Mouse (Mus musculus): ENCODE measurements at regions not wholly inside any gene's neighbourhood (a gene's known extent, or its start where the extent isn't known, plus 50 kb on each side); places are given as distances from the start of the nearest gene placed in this dataset.
"Not testable (repeated sequence)": the region's sequence is repeated elsewhere in the genome, so short reads cannot be mapped to it uniquely, and the experiment has no call there.

GRCm38 (mm10) chr9:14061840-14062239, 213.0 kb upstream of the Sesn3 start:
- no peak; the same call in 1 of the 2 replicates for ATAC-seq (ENCODE audit: low FRiP score, low TSS enrichment)
- H3K9me3 ChIP-seq (ENCODE audit: low read length), result peaks cover 5% of the 10 kb centered on the region; the same call in 1 of the 2 replicates
- no peak overlapping the region for H3K27ac ChIP-seq (ENCODE audit: low read length)
- H3K4me1 ChIP-seq (ENCODE audit: insufficient read depth, low read length), result peaks cover 6% of the 10 kb centered on the region
- no peaks in the 10 kb centered on the region for H3K27me3 ChIP-seq (ENCODE audit: insufficient read depth, low read length)
- WGBS, result 68% methylated on average over 9 of the region's 9 CpGs
- no peak overlapping the region for H3K9ac ChIP-seq (replicated peaks; ENCODE audit: low read length)
- H3K4me2 ChIP-seq (replicated peaks; ENCODE audit: low read depth, low read length), result no peak overlapping the region
- no peak overlapping the region for H3K4me3 ChIP-seq (ENCODE audit: low read length)
- H3K36me3 ChIP-seq (ENCODE audit: insufficient read depth, low read length), result no peaks in the 10 kb centered on the region

GRCm38 (mm10) chr9:14062706-14063105, 212.2 kb upstream of the Sesn3 start:
- H3K27me3 ChIP-seq (ENCODE audit: insufficient read depth, low read length), result no peaks in the 10 kb centered on the region
- no peak overlapping the region for H3K4me3 ChIP-seq (ENCODE audit: low read length)
- no peak overlapping the region for H3K4me2 ChIP-seq (replicated peaks; ENCODE audit: low read depth, low read length)
- H3K36me3 ChIP-seq (ENCODE audit: insufficient read depth, low read length), result no peaks in the 10 kb centered on the region
- H3K9ac ChIP-seq (replicated peaks; ENCODE audit: low read length), result no peak overlapping the region
- H3K4me1 ChIP-seq (ENCODE audit: insufficient read depth, low read length), result peaks cover 5% of the 10 kb centered on the region
- 95% methylated on average over 1 of the region's 1 CpGs for WGBS
- no peak overlapping the region for H3K27ac ChIP-seq (ENCODE audit: low read length)
- no peak for ATAC-seq (ENCODE audit: low FRiP score, low TSS enrichment)
- peaks cover 5% of the 10 kb centered on the region; the same call in 1 of the 2 replicates for H3K9me3 ChIP-seq (ENCODE audit: low read length)

DNA sequence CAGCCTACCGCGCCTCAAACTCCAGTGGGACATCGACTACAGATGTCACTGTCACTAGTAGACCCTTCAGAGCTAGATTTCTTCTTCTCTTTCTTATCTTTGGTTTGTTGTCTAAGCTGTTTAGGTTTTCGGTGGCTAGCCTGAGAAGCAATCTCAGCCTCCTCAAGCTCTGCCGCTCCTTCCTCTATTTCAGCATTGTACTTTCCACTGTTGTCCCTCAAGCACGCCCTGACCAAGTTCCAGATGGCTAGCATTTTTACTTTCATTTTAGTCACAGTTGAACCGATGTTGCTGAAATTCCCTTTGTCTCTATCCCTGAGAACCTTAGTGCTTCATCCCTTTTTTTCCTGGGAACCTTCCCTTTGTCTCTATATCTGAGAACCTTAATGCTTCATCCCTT, 208.1 kb upstream of the Sesn3 start:
- H3K4me3 ChIP-seq (ENCODE audit: low read length); H3K36me3 ChIP-seq (ENCODE audit: insufficient read depth, low read length); ATAC-seq (ENCODE audit: low FRiP score, low TSS enrichment); H3K9me3 ChIP-seq (ENCODE audit: low read length); H3K27me3 ChIP-seq (ENCODE audit: insufficient read depth, low read length); H3K27ac ChIP-seq (ENCODE audit: low read length); H3K9ac ChIP-seq (replicated peaks; ENCODE audit: low read length); H3K4me1 ChIP-seq (ENCODE audit: insufficient read depth, low read length); H3K4me2 ChIP-seq (replicated peaks; ENCODE audit: low read depth, low read length): not testable (repeated sequence)
- 93% methylated on average over 7 of the region's 7 CpGs for WGBS

GRCm38 (mm10) chr9:14069076-14069475, 205.8 kb upstream of the Sesn3 start:
- Histone ChIP-seq H3K9ac (replicated peaks; ENCODE audit: low read length) (no peak overlapping the region), H3K4me1 (ENCODE audit: insufficient read depth, low read length) (no peaks in the 10 kb centered on the region), H3K27ac (ENCODE audit: low read length) (no peak overlapping the region), H3K36me3 (ENCODE audit: insufficient read depth, low read length) (no peaks in the 10 kb centered on the region), H3K4me2 (replicated peaks; ENCODE audit: low read depth, low read length) (no peak overlapping the region), H3K27me3 (ENCODE audit: insufficient read depth, low read length) (no peaks in the 10 kb centered on the region), H3K4me3 (ENCODE audit: low read length) (no peak overlapping the region), H3K9me3 (ENCODE audit: low read length) (peaks cover 5% of the 10 kb centered on the region; the same call in 1 of the 2 replicates)
- 90% methylated on average over 6 of the region's 6 CpGs for WGBS
- no peak for ATAC-seq (ENCODE audit: low FRiP score, low TSS enrichment)

GRCm38 (mm10) chr9:14069770-14070169, 205.1 kb upstream of the Sesn3 start:
- no peaks in the 10 kb centered on the region for H3K4me1 ChIP-seq (ENCODE audit: insufficient read depth, low read length)
- no peak for ATAC-seq (ENCODE audit: low FRiP score, low TSS enrichment)
- no peak overlapping the region for H3K27ac ChIP-seq (ENCODE audit: low read length)
- H3K4me2 ChIP-seq (replicated peaks; ENCODE audit: low read depth, low read length), result no peak overlapping the region
- H3K36me3 ChIP-seq (ENCODE audit: insufficient read depth, low read length), result no peaks in the 10 kb centered on the region
- H3K9ac ChIP-seq (replicated peaks; ENCODE audit: low read length), result no peak overlapping the region
- no peak overlapping the region for H3K4me3 ChIP-seq (ENCODE audit: low read length)
- WGBS, result 75% methylated on average over 3 of the region's 3 CpGs
- H3K9me3 ChIP-seq (ENCODE audit: low read length), result peaks cover 5% of the 10 kb centered on the region; the same call in 1 of the 2 replicates
- H3K27me3 ChIP-seq (ENCODE audit: insufficient read depth, low read length), result no peaks in the 10 kb centered on the region

- H3K4me2 ChIP-seq (replicated peaks; ENCODE audit: low read depth, low read length), result no peak overlapping the region
- no peak overlapping the region for H3K27ac ChIP-seq (ENCODE audit: low read length)
- no peaks in the 10 kb centered on the region for H3K36me3 ChIP-seq (ENCODE audit: insufficient read depth, low read length)
- H3K27me3 ChIP-seq (ENCODE audit: insufficient read depth, low read length), result no peaks in the 10 kb centered on the region
- 58% methylated on average over 6 of the region's 6 CpGs for WGBS
- no peaks in the 10 kb centered on the region for H3K4me1 ChIP-seq (ENCODE audit: insufficient read depth, low read length)
- H3K9ac ChIP-seq (replicated peaks; ENCODE audit: low read length), result no peak overlapping the region
- no peak for ATAC-seq (ENCODE audit: low FRiP score, low TSS enrichment)
- H3K4me3 ChIP-seq (ENCODE audit: low read length), result no peak overlapping the region
- no peaks in the 10 kb centered on the region for H3K9me3 ChIP-seq (ENCODE audit: low read length)
These were observed 203.1 kb upstream of the Sesn3 start for GRCm38 (mm10) chr9:14071728-14072127.

DNA sequence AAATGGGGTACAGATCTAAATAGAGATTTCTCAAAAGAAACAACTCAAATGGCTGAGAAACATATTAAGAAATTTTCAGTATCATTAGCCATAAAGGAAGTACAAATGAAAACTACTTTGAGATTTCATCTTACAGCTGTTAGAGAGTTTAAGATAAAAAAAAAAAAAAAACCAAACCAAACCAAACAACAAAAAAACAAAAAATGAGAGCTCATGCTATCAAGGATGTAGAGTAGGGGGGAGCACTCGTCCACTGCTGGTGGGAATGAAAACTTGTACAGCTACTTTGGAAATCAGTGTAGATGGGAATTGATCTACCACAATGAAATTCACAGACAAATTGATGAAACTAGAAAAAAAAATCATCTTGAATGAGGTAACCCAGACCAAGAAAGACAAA, 201.9 kb upstream of the Sesn3 start:
- Histone ChIP-seq H3K27ac (ENCODE audit: low read length) (no peak overlapping the region), H3K9me3 (ENCODE audit: low read length) (no peaks in the 10 kb centered on the region), H3K27me3 (ENCODE audit: insufficient read depth, low read length) (no peaks in the 10 kb centered on the region), H3K9ac (replicated peaks; ENCODE audit: low read length) (no peak overlapping the region), H3K4me2 (replicated peaks; ENCODE audit: low read depth, low read length) (no peak overlapping the region), H3K36me3 (ENCODE audit: insufficient read depth, low read length) (no peaks in the 10 kb centered on the region), H3K4me3 (ENCODE audit: low read length) (no peak overlapping the region), H3K4me1 (ENCODE audit: insufficient read depth, low read length) (no peaks in the 10 kb centered on the region)
- no peak for ATAC-seq (ENCODE audit: low FRiP score, low TSS enrichment)
- WGBS, result 81% methylated on average over 1 of the region's 1 CpGs

DNA sequence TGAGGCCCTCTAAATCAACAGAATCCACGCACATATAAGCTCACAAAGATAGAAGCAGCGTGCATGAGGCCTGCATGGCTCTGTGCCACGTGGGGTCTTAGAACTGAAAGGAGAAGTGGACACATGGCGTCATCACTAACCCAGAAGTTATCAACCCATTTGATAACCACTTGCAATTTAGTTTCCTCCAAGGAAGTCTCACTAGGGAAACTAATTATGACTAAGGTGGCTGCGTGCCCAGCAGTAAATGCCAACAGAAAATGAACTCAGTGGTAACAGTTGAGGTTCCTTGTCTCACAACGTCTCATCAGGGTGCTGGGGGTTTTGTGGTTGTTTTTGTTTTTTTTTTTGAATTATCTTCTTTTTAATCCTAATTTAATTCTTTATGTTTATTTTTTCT, 200.6 kb upstream of the Sesn3 start:
- Histone ChIP-seq H3K9me3 (ENCODE audit: low read length) (no peaks in the 10 kb centered on the region), H3K36me3 (ENCODE audit: insufficient read depth, low read length) (no peaks in the 10 kb centered on the region), H3K27ac (ENCODE audit: low read length) (no peak overlapping the region), H3K9ac (replicated peaks; ENCODE audit: low read length) (no peak overlapping the region), H3K4me3 (ENCODE audit: low read length) (no peak overlapping the region), H3K4me2 (replicated peaks; ENCODE audit: low read depth, low read length) (no peak overlapping the region), H3K4me1 (ENCODE audit: insufficient read depth, low read length) (no peaks in the 10 kb centered on the region), H3K27me3 (ENCODE audit: insufficient read depth, low read length) (no peaks in the 10 kb centered on the region)
- ATAC-seq (ENCODE audit: low FRiP score, low TSS enrichment), result no peak
- 86% methylated on average over 6 of the region's 6 CpGs for WGBS

- H3K27ac ChIP-seq (ENCODE audit: low read length); H3K4me2 ChIP-seq (replicated peaks; ENCODE audit: low read depth, low read length); H3K36me3 ChIP-seq (ENCODE audit: insufficient read depth, low read length); H3K9ac ChIP-seq (replicated peaks; ENCODE audit: low read length); H3K27me3 ChIP-seq (ENCODE audit: insufficient read depth, low read length); H3K4me3 ChIP-seq (ENCODE audit: low read length); H3K9me3 ChIP-seq (ENCODE audit: low read length); ATAC-seq (ENCODE audit: low FRiP score, low TSS enrichment); H3K4me1 ChIP-seq (ENCODE audit: insufficient read depth, low read length): not testable (repeated sequence)
These were observed 200.0 kb upstream of the Sesn3 start for GRCm38 (mm10) chr9:14074866-14075265.

GRCm38 (mm10) chr9:14075452-14075851, 199.4 kb upstream of the Sesn3 start:
- no peak for ATAC-seq (ENCODE audit: low FRiP score, low TSS enrichment)
- H3K4me2 ChIP-seq (replicated peaks; ENCODE audit: low read depth, low read length), result no peak overlapping the region
- no peak overlapping the region for H3K4me3 ChIP-seq (ENCODE audit: low read length)
- no peak overlapping the region for H3K9ac ChIP-seq (replicated peaks; ENCODE audit: low read length)
- H3K4me1 ChIP-seq (ENCODE audit: insufficient read depth, low read length), result no peaks in the 10 kb centered on the region
- H3K9me3 ChIP-seq (ENCODE audit: low read length), result no peaks in the 10 kb centered on the region
- no peaks in the 10 kb centered on the region for H3K36me3 ChIP-seq (ENCODE audit: insufficient read depth, low read length)
- 58% methylated on average over 4 of the region's 4 CpGs for WGBS
- H3K27me3 ChIP-seq (ENCODE audit: insufficient read depth, low read length), result no peaks in the 10 kb centered on the region
- no peak overlapping the region for H3K27ac ChIP-seq (ENCODE audit: low read length)

GRCm38 (mm10) chr9:14075868-14076267, 199.0 kb upstream of the Sesn3 start:
- no peaks in the 10 kb centered on the region for H3K9me3 ChIP-seq (ENCODE audit: low read length)
- ATAC-seq (ENCODE audit: low FRiP score, low TSS enrichment), result no peak
- WGBS, result 96% methylated on average over 1 of the region's 1 CpGs

More at GRCm38 (mm10) chr9:14075868-14076267, 199.0 kb upstream of the Sesn3 start:
- Histone ChIP-seq H3K4me2 (replicated peaks; ENCODE audit: low read depth, low read length) (no peak overlapping the region), H3K27me3 (ENCODE audit: insufficient read depth, low read length) (no peaks in the 10 kb centered on the region), H3K4me1 (ENCODE audit: insufficient read depth, low read length) (no peaks in the 10 kb centered on the region), H3K9ac (replicated peaks; ENCODE audit: low read length) (no peak overlapping the region), H3K27ac (ENCODE audit: low read length) (no peak overlapping the region), H3K4me3 (ENCODE audit: low read length) (no peak overlapping the region), H3K36me3 (ENCODE audit: insufficient read depth, low read length) (no peaks in the 10 kb centered on the region)

Measured in kidney, embryonic 16.5 days (tissue).